Mouse (Mus musculus) cerebellum, adult 2 months (tissue): ENCODE measurements at regions not wholly inside any gene's neighbourhood (a gene's known extent, or its start where the extent isn't known, plus 50 kb on each side); places are given as distances from the start of the nearest gene placed in this dataset.

Experiments
- CTCF ChIP-seq: fragments of 200-500 bp; IDR thresholded peaks from 2 replicates; pipeline ENCODE4 v1.5.1; 2011; ENCODE audit warnings: low read depth, mild to moderate bottlenecking, control low read depth, low read length, moderate library complexity, borderline replicate concordance; ENCODE audit not compliant: insufficient read depth
- POLR2A ChIP-seq: fragments of 200-500 bp; IDR thresholded peaks from 2 replicates; pipeline ENCODE4 v1.6.1; 2011; ENCODE audit warnings: low read length, control low read depth, borderline replicate concordance; ENCODE audit not compliant: insufficient read depth

DNA sequence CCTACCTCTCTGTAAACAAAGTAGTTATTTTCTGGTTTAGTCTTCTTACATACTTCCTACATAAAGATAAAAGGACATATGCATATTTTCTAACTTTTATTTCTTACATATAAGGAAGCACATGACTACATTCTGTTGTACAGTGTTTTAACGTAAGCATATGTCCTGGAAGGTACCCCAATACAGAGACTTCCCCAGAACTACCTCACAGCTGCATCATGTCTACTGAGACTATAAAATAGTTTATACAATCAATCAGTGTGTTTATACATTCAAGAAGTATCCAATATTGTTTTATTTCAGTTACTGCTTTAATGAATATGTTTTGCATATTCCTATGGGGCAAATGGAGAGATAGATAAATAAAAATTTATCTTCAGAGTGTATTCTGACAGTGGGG, 133.4 kb downstream of the Samd5 start:
- TF ChIP-seq CTCF (no peak), POLR2A (no peak)
